Mouse (Mus musculus) liver, embryonic 15.5 days (tissue): ENCODE data around the gene Hsd17b2. TPM values are rescaled to one million over a fixed set of nuclear protein-coding genes. Genes with fewer than 3 reads are reported as not detected.

Source experiments
- ATAC-seq: fragments of 200-750 bp; cut with Nextera tagmentation; 2 replicates; pipeline ENCODE4 v1.8.0; 2017; ENCODE audit warnings: moderate number of reproducible peaks, mild to moderate bottlenecking, moderate library complexity; ENCODE audit not compliant: insufficient read depth
- H3K27ac ChIP-seq: fragments of 300-500 bp; sonication (generic); replicated peaks from 2 replicates; pipeline ENCODE4 v1.5.1; 2015; ENCODE audit warnings: mild to moderate bottlenecking, inconsistent platforms
- H3K27me3 ChIP-seq: fragments of 300-500 bp; sonication (generic); 2 replicates; pipeline ENCODE4 v1.6.1; 2015; ENCODE audit warnings: mild to moderate bottlenecking, inconsistent platforms
- H3K36me3 ChIP-seq: fragments of 300-500 bp; sonication (generic); replicated peaks from 2 replicates; pipeline ENCODE4 v1.6.1; 2015; ENCODE audit warnings: moderate library complexity, mild to moderate bottlenecking, inconsistent platforms
- H3K4me1 ChIP-seq: fragments of 300-500 bp; sonication (generic); replicated peaks from 2 replicates; pipeline ENCODE4 v1.6.1; 2015; ENCODE audit warnings: inconsistent platforms
- H3K4me2 ChIP-seq: fragments of 300-500 bp; sonication (generic); 2 replicates; pipeline ENCODE4 v1.6.1; 2015; ENCODE audit warnings: moderate library complexity, mild to moderate bottlenecking, inconsistent platforms
- H3K4me3 ChIP-seq: fragments of 300-500 bp; sonication (generic); replicated peaks from 2 replicates; pipeline ENCODE4 v1.5.1; 2015; ENCODE audit warnings: mild to moderate bottlenecking, inconsistent platforms
- H3K9ac ChIP-seq: fragments of 300-500 bp; sonication (generic); 2 replicates; pipeline ENCODE4 v1.6.1; 2015; ENCODE audit warnings: moderate library complexity, mild to moderate bottlenecking, inconsistent platforms
- H3K9me3 ChIP-seq: fragments of 300-500 bp; sonication (generic); replicated peaks from 2 replicates; pipeline ENCODE4 v1.6.1; 2016; ENCODE audit warnings: inconsistent platforms
- WGBS: fragments of 180-500 bp; shearing (Covaris S2); methylation state at CpG from one replicate; pipeline ENCODE4 v1.1.7; 2015; ENCODE audit warnings: mixed read lengths; ENCODE audit not compliant: insufficient replicate concordance; 5-methylcytosine and 5-hydroxymethylcytosine counted together
- polyA plus RNA-seq: library from polyadenylated mRNA; unstranded; fragments of >200 nt; fragmentation: Nextera tagmentation; extraction: Ambion mirVana; gene quantifications from 2 replicates; pipeline ENCODE4 v1.2.1, GENCODE M21; 2015

Hsd17b2 gene
- 74.4 and 82.5 TPM in 2 replicates for polyA plus RNA-seq

GRCm38 (mm10) chr8:117701859-117702258 is at the start of gene Hsd17b2:
TSS of gene Hsd17b2 (plus strand) at chr8:117701904.
- Histone ChIP-seq H3K27me3 (no peaks in the 10 kb centered on the region), H3K4me2 (peak within 1 kb of the TSS; percentile 50), H3K27ac (peak within 1 kb of the TSS; percentile 70), H3K36me3 (0 out of 2 replicates have a peak, but pooled peaks cover 3% of the 10 kb centered on the region), H3K4me1 (no peaks in the 10 kb centered on the region), H3K4me3 (peak within 1 kb of the TSS; percentile 49), H3K9ac (peak within 1 kb of the TSS; percentile 43), H3K9me3 (no peaks in the 10 kb centered on the region)
- 46% methylated on average over 13 of the region's 13 CpGs for WGBS
- 0 out of 2 replicates have a peak, but pooled peaks have one; percentile 19 for ATAC-seq

DNA sequence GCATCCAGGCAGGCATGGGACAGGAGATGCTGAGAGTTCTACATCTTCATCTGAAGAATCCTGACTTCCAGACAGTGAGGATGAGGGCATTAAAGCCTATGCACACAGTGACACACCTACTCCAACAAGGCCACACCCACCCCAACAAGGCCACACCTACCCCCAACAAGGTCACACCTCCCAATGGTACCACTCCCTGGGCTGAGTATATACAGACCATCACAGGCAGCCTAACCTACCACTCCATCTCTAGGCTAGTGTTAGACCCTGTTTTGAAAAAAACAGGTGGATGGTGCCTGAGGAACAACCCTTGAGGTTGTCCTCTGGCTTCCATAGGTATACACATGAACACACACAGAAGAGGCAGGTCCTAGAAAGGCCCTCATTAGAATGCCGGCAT is 49.4 kb upstream of the Hsd17b2 start:
- WGBS = 73% methylated on average over 1 of the region's 1 CpGs
- no peak for ATAC-seq
- no peaks in the 10 kb centered on the region for H3K27me3 ChIP-seq
- H3K4me1 ChIP-seq = no peaks in the 10 kb centered on the region; the same call in 1 of the 2 replicates
- H3K9ac ChIP-seq = no peak overlapping the region
- no peak overlapping the region for H3K4me3 ChIP-seq
- no peak overlapping the region for H3K4me2 ChIP-seq
- H3K27ac ChIP-seq = no peak overlapping the region
- no peaks in the 10 kb centered on the region for H3K9me3 ChIP-seq
- no peaks in the 10 kb centered on the region for H3K36me3 ChIP-seq

DNA sequence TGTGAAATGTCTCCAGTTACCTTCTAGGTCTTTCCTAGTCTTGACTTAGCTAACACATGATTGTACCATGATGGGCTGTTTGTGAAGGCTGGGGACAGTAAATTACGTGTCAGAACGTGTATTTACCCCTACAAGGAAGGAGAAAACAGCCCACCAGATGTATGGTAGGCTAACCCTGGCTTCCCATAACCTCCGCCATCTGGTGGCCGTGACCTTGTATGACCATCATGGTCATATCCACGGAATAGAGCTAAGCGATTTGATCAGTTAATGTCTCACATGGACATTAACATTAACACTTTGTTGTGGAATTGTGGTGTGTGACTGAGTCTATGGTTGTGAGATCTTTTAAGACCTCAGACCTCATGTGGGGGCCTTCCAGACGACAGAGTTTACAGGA is 42.7 kb upstream of the Hsd17b2 start:
- Histone ChIP-seq H3K9ac (no peak overlapping the region), H3K4me3 (no peak overlapping the region), H3K27me3 (no peaks in the 10 kb centered on the region), H3K4me1 (no peaks in the 10 kb centered on the region), H3K9me3 (no peaks in the 10 kb centered on the region), H3K4me2 (no peak overlapping the region), H3K27ac (no peak overlapping the region), H3K36me3 (no peaks in the 10 kb centered on the region)
- ATAC-seq = no peak
- 60% methylated on average over 7 of the region's 7 CpGs for WGBS

DNA sequence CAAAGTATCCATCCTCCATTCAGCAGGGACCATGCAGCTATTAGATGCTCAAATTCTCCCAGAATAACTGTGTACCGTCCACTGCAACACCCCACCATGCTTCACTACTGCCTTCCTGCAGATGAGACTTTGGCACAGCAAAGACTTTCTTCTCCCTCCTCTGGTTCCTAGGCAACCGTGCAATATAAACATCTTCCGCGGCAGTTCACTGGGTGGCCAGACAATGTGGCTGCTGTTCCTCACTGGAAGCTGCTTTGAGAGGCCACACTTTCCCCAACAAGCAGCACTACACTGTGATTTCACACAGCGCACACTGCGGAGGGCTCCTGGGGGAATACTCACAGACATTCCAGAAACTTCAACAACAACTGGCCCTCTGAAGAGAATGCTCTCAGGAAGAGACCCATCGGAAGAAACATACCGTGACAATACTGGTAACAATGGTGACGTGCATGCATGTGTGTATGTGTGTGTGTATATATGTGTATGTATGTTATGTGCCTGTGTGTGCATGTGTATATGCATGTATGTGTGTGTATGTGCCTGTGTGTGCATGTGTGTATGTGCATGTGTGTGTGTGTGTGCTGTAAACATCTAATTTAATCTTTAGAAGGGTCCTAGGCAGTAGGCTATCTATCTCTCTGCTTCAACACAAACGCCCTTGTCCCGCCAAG is 41.2 kb upstream of the Hsd17b2 start:
- no peaks in the 10 kb centered on the region for H3K27me3 ChIP-seq
- H3K9me3 ChIP-seq = no peaks in the 10 kb centered on the region
- 55% methylated on average over 11 of the region's 11 CpGs for WGBS
- no peaks in the 10 kb centered on the region for H3K4me1 ChIP-seq
- no peak for ATAC-seq
- H3K9ac ChIP-seq = no peak overlapping the region
- no peak overlapping the region for H3K27ac ChIP-seq
- H3K36me3 ChIP-seq = no peaks in the 10 kb centered on the region
- H3K4me2 ChIP-seq = no peak overlapping the region
- no peak overlapping the region for H3K4me3 ChIP-seq

- Histone ChIP-seq H3K9ac (no peak overlapping the region), H3K9me3 (no peaks in the 10 kb centered on the region), H3K4me1 (no peaks in the 10 kb centered on the region), H3K4me2 (no peak overlapping the region), H3K27ac (no peak overlapping the region), H3K4me3 (no peak overlapping the region), H3K36me3 (no peaks in the 10 kb centered on the region), H3K27me3 (0 out of 2 replicates have a peak, but pooled peaks cover 3% of the 10 kb centered on the region)
- peak; percentile 54; the same call in 1 of the 2 replicates for ATAC-seq
- WGBS = 52% methylated on average over 13 of the region's 13 CpGs
Observed at GRCm38 (mm10) chr8:117667349-117668124, 34.2 kb upstream of the Hsd17b2 start.

DNA sequence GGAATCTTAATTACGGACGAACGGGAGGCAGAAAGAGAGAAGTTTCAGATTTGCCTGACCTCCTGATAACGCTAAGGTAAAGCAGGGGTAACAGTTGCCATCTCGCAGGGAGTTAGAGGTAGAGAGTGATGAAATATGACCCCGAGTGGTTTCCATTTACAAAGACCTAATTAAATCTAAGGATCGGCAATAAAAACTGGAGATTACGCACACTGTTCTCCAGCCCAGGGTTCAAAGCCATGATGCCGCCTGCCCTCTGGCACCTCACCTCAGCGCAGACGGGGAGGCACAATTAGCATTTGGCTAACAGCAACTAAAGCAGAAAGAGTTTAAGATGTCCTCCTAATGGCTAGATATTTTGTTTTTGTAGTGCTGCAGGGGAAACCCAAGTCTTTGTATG is 31.2 kb upstream of the Hsd17b2 start:
- Histone ChIP-seq H3K27me3 (0 out of 2 replicates have a peak, but pooled peaks cover 3% of the 10 kb centered on the region), H3K4me1 (no peaks in the 10 kb centered on the region), H3K36me3 (no peaks in the 10 kb centered on the region), H3K4me3 (no peak overlapping the region), H3K9ac (no peak overlapping the region), H3K9me3 (no peaks in the 10 kb centered on the region), H3K27ac (no peak overlapping the region), H3K4me2 (no peak overlapping the region)
- ATAC-seq = no peak
- 20% methylated on average over 11 of the region's 11 CpGs for WGBS

- WGBS = 64% methylated on average over 3 of the region's 3 CpGs
- H3K27ac ChIP-seq = no peak overlapping the region
- 0 out of 2 replicates have a peak, but pooled peaks cover 3% of the 10 kb centered on the region for H3K27me3 ChIP-seq
- H3K4me3 ChIP-seq = no peak overlapping the region
- H3K9ac ChIP-seq = no peak overlapping the region
- no peaks in the 10 kb centered on the region for H3K4me1 ChIP-seq
- no peak overlapping the region for H3K4me2 ChIP-seq
- H3K36me3 ChIP-seq = no peaks in the 10 kb centered on the region
- no peaks in the 10 kb centered on the region for H3K9me3 ChIP-seq
- ATAC-seq = peak; percentile 53
Observed at GRCm38 (mm10) chr8:117672558-117672957, 29.1 kb upstream of the Hsd17b2 start.

DNA sequence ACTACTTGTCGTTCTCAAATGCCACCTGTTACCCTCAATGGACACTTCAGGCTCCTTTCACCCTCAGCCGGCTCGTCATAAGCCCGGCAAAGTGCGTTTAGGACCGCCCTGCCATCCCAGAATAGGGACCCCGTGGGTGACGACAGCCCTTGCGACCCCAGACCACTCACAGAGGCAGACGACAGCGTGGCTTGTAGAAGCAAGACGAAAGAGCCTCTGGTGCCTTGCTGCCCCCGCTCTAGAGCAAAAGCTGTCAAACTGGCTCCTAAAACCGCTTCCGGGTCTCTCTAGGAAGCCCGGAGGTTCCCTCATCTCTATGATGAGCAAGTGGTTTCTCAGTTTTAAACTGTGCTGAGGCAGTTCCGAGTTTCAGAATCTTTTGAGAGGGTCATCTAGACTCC is 28.3 kb upstream of the Hsd17b2 start, which contains the start of gene Sdr42e1:
Sdr42e1 (minus strand) TSS at position 260 of the 401 bp plus-strand sequence.
- no peak for ATAC-seq
- Histone ChIP-seq H3K4me3 (peak within 1 kb of the TSS; percentile 59), H3K27me3 (0 out of 2 replicates have a peak, but pooled peaks cover 3% of the 10 kb centered on the region), H3K9me3 (no peaks in the 10 kb centered on the region), H3K4me1 (no peaks in the 10 kb centered on the region), H3K9ac (peak within 1 kb of the TSS; percentile 42; the same call in 1 of the 2 replicates), H3K4me2 (peak within 1 kb of the TSS; percentile 65), H3K27ac (no peak within 1 kb of the TSS), H3K36me3 (no peaks in the 10 kb centered on the region)
- WGBS = 8% methylated on average over 17 of the region's 17 CpGs

- no peak overlapping the region for H3K4me2 ChIP-seq
- no peaks in the 10 kb centered on the region for H3K9me3 ChIP-seq
- WGBS = 66% methylated on average over 5 of the region's 5 CpGs
- H3K36me3 ChIP-seq = no peaks in the 10 kb centered on the region
- H3K4me3 ChIP-seq = no peak overlapping the region
- 0 out of 2 replicates have a peak, but pooled peaks cover 3% of the 10 kb centered on the region for H3K27me3 ChIP-seq
- H3K9ac ChIP-seq = no peak overlapping the region
- H3K27ac ChIP-seq = no peak overlapping the region
- no peak for ATAC-seq
- H3K4me1 ChIP-seq = peaks cover 4% of the 10 kb centered on the region; the same call in 1 of the 2 replicates
Observed at GRCm38 (mm10) chr8:117675171-117675570, 26.5 kb upstream of the Hsd17b2 start.

DNA sequence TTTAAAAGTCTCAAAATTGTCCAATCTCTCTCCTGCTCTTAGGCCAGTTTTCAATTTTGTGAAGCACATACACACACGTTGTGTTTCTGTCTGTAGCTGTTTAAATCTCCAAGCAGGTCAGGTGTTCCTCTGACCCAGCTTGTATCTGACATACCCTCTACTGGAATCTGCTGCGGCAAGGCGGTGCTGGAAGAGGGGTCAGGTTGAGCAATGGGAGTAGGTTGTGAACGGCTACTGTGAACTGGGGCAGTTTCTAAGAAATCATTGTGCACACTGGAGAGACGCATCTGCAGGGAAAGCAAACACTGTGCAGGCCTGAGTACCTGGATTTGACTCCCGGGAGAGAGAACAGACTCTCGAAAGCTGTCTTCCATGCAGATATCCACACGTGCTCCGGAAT is 25.2 kb upstream of the Hsd17b2 start:
- H3K27ac ChIP-seq = peak overlapping the region; percentile 66
- H3K9ac ChIP-seq = no peak overlapping the region
- H3K27me3 ChIP-seq = no peaks in the 10 kb centered on the region
- H3K36me3 ChIP-seq = no peaks in the 10 kb centered on the region
- 56% methylated on average over 9 of the region's 9 CpGs for WGBS
- no peak overlapping the region for H3K4me3 ChIP-seq
- H3K9me3 ChIP-seq = no peaks in the 10 kb centered on the region
- peak; percentile 68 for ATAC-seq
- H3K4me2 ChIP-seq = peak overlapping the region; percentile 28
- peaks cover 4% of the 10 kb centered on the region; the same call in 1 of the 2 replicates for H3K4me1 ChIP-seq

GRCm38 (mm10) chr8:117677011-117677410 is 24.7 kb upstream of the Hsd17b2 start:
- no peak overlapping the region for H3K4me3 ChIP-seq
- peak overlapping the region; percentile 66 for H3K27ac ChIP-seq
- H3K9me3 ChIP-seq = no peaks in the 10 kb centered on the region
- H3K4me2 ChIP-seq = peak overlapping the region; percentile 28
- ATAC-seq = peak; percentile 27; the same call in 1 of the 2 replicates
- H3K4me1 ChIP-seq = peaks cover 4% of the 10 kb centered on the region; the same call in 1 of the 2 replicates
- H3K36me3 ChIP-seq = no peaks in the 10 kb centered on the region
- 55% methylated on average over 8 of the region's 8 CpGs for WGBS
- H3K27me3 ChIP-seq = no peaks in the 10 kb centered on the region
- no peak overlapping the region for H3K9ac ChIP-seq
